ENCODE assay signal across 8 mouse cellular contexts in the genomic region with DNA sequence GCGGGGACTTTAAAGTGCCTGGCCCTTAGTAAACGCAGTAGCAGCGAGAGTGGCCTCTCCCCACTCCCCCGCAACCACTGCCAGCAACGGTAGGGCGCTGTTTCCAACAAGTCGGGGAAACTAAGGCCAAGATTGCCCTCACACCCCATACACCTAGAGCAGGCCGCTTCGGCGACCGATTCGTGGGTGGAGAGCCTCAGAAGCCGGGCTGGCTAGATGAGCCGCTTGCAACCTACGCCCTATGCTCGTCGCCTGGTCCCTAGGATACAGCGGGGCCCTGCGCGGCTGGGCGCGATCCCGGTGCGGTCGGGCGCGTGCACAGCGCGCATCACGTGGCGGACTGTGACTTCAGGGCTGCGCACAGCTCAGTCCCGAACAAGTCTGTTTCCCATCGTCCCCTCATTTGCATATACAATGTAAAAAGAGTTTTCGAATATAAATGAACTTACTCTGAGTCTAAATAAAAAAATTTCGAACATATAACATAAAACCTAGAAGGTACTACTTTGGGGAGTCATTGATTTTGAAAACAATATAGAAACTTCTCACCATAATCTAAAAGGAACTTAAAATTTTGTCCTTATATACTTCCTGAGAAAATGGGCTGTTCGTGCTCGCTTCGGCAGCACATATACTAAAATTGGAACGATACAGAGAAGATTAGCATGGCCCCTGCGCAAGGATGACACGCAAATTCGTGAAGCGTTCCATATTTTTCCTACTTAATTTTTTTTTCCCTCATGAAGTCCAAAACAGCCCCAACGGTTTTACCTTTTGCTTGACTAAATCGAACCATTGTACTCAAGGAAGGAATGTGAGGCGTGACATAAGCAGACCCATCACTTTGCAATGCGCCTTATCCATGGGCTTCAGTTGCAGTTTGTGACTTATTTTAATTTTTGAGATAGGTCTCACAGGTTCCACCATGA. TPM values are rescaled to one million over a fixed set of nuclear protein-coding genes. Genes with fewer than 3 reads are reported as not detected.
DNase-seq lines count a peak whose midpoint lies in the region; ATAC-seq lines count a peak whose summit lies in the region.

No protein-coding gene starts in this region.

- 1% methylated on average over 48 of the region's 48 CpGs for WGBS in hindbrain, embryonic 12.5 days

- peaks cover 53% of the 10 kb centered on the region for H3K27me3 ChIP-seq in hindbrain, embryonic 12.5 days

- H3K9me3 ChIP-seq in hindbrain, embryonic 12.5 days (replicated peaks), result no peaks in the 10 kb centered on the region

- H3K4me3 ChIP-seq in hindbrain, embryonic 12.5 days, result peak overlapping the region; percentile 53

- H3K36me3 ChIP-seq in hindbrain, embryonic 12.5 days, result no peaks in the 10 kb centered on the region

- H3K4me1 ChIP-seq in hindbrain, embryonic 12.5 days, result peaks cover 37% of the 10 kb centered on the region

- ATAC-seq in hindbrain, embryonic 12.5 days (ENCODE audit: low FRiP score), result peak; percentile 97

- H3K9ac ChIP-seq in hindbrain, embryonic 12.5 days, result peak overlapping the region; percentile 42

- peak overlapping the region; percentile 73 for H3K4me2 ChIP-seq in hindbrain, embryonic 12.5 days (replicated peaks)

- DNase-seq in MN1 (ENCODE audit: low spot score), result peak; percentile 94
- DNase-seq in cerebellum, adult 8-10 months, result peak; percentile 94
- DNase-seq in frontal cortex, postnatal 10 days (ENCODE audit: low spot score in 2 of 2), result peak; percentile 92 to 93
- DNase-seq in layer of hippocampus, postnatal 14 days (ENCODE audit: low spot score in 2 of 2), result peak; percentile 93 to 95
- peak; percentile 96 for DNase-seq in lung, postnatal 10 days
- peak; percentile 87 for DNase-seq in ovary, postnatal 14 days (ENCODE audit: low spot score)
- DNase-seq in thymus, postnatal 10 days (ENCODE audit: low spot score in 2 of 2), result peak; percentile 91 to 92

- peak overlapping the region; percentile 36 for H3K27ac ChIP-seq in hindbrain, embryonic 12.5 days

RNA-seq across cellular contexts. Expression of a gene that starts 15.8 kb away (rescaled TPM):
- polyA plus RNA-seq in hindbrain, embryonic 12.5 days (2016; fragmentation: Nextera tagmentation; extraction: Ambion mirVana), result 24.0 and 27.1 TPM in 2 replicates
- under 1 TPM; 0.09 to 0.57 TPM for total RNA-seq in layer of hippocampus, postnatal 14 days (2021)

Comparison
In these comparisons a context has a peak if more than half of its experiments do, and no peak if none do; other contexts are left out.
1. Peak in every context shown above with its lines: DNase-seq, ATAC-seq, H3K4me3 ChIP-seq and H3K27ac ChIP-seq.